Mouse (Mus musculus) ES-Bruce4 (cell line): ENCODE results near the gene Clint1.

Experiments used
- CTCF ChIP-seq: IDR thresholded peaks from one replicate; pipeline ENCODE4 v1.8.1; 2011; ENCODE audit warnings: low read depth, low read length
- EP300 ChIP-seq: IDR thresholded peaks from 2 replicates; pipeline ENCODE4 v1.6.1; 2011; ENCODE audit warnings: low read depth, low read length; ENCODE audit not compliant: insufficient read depth
- POLR2A ChIP-seq: IDR thresholded peaks from one replicate; pipeline ENCODE4 v1.8.1; 2011; ENCODE audit warnings: low read length; ENCODE audit not compliant: insufficient read depth

DNA sequence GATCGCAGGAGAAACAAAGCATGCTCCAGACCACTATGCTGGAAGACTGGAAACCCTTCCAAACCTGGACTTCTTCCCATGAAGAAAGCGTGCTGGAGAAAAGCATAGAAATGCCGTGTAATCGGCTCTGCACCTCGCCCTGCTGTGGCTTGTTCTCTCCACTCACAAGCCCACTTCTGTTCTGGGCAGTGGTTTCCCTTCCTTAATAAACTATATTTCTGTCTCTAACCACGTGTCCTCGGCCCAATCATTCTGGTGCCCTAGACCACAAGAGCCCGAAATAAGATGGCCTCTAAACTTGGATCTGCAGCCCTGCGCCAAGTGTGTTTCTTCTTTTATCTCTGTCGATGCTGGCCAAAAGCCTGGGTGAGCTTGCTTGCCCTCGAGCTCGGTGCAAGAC lies 44.0 kb upstream of the Clint1 start:
- TF ChIP-seq POLR2A (no peak), CTCF (no peak), EP300 (no peak)
